Mouse (Mus musculus): Measurements from ENCODE around the gene Wfikkn1.

DNA sequence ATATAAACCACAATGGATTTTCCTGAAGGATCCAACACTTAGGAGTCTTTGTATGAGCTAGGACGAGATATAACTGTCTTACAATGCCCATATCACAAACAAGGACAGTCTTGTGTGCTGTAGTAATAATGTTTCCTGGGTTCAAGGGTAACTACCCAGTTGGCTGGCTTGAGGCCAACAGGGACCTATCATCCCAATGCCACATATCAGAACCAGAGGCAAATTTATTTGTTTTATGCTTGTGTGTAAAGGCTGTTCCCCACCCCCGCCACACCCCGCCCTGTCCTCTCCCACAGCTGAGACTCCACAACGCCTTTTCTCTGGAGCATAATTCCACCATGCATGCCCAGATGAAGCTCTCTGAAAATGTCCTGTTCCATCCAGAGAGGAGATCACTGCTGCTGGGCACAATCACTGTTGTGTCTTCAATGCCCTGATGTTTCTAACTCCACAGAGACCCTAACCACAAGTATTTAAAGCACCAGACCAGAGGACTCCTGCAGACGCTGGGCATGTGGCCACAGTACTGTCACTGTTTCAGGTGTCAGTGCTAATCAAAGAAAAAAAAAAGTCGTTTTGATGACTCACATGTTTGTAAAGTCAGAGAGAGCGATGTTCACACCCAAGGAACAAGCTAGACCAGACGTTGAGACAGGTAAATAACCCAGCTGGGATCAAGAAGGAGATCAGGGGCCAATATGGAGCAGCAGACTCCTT is 36.4 kb upstream of the Wfikkn1 start:
- TF ChIP-seq CTCF (IDR thresholded peaks at IDR 0.05; ENCODE audit: extremely low read depth, insufficient read depth, low read length) (no peak), POLR2A (IDR thresholded peaks at IDR 0.05; ENCODE audit: extremely low read depth, insufficient read depth, low read length) (no peak)

Measured in cortical plate, adult 2 months (tissue).